8 mouse cellular contexts compared by ENCODE assay signal in the genomic region with DNA sequence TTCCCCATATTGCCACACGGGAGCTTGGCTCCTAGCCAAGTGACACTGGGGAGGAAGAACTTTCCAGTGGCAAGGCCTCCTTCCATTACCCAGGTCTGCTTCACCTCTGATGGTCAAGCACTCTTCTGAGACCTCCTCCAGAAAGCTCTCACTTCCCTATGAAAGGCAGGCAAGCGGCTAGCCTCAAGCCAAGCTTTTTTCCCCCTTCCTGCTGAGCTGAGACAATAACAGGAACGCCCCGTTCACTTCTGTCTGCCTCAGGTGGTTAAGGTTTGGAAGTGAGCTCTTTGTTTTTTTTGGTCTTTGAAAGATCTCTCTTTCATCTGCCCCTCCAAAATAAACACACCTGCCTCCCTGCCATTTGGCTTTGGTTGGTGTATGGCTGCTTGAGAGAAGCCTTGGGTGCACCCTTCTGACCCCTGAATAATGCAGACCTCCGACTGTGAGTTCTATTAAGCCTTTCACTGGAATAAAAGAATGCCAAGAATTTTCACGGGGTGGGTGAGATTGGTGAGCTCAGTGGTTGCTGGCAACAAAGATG. TPM values are rescaled to one million over a fixed set of nuclear protein-coding genes. Genes with fewer than 3 reads are reported as not detected.
DNase-seq lines count a peak whose midpoint lies in the region; ATAC-seq and TF ChIP-seq lines count a peak whose summit lies in the region.

TSS of gene Pef1 (plus strand) at position 448 of the 541 bp plus-strand sequence.

- peaks cover 1% of the 10 kb centered on the region; the same call in 1 of the 2 replicates for H3K4me1 ChIP-seq in heart, adult 2 months (ENCODE audit: control insufficient read depth, insufficient read depth, low read length)
- peaks cover 20% of the 10 kb centered on the region for H3K4me1 ChIP-seq in intestine, embryonic 15.5 days (replicated peaks)
- peaks cover 30% of the 10 kb centered on the region for H3K4me1 ChIP-seq in lung, embryonic 16.5 days (replicated peaks; ENCODE audit: control insufficient read depth, insufficient read depth, low read length)
- H3K4me1 ChIP-seq in stomach, postnatal 0 days (replicated peaks; ENCODE audit: control insufficient read depth, insufficient read depth), result peaks cover 9% of the 10 kb centered on the region

- 21% methylated on average over 6 of the region's 6 CpGs for whole genome bisulfite sequencing in heart, adult 2 months
- WGBS in intestine, embryonic 15.5 days, result 12% methylated on average over 6 of the region's 6 CpGs
- 8% methylated on average over 6 of the region's 6 CpGs for WGBS in lung, embryonic 16.5 days
- WGBS in stomach, postnatal 0 days, result 9% methylated on average over 6 of the region's 6 CpGs

- no peak for TF ChIP-seq EP300 in heart, adult 2 months (IDR thresholded peaks at IDR 0.05; ENCODE audit: insufficient read depth, low read depth, low read length)
- no peak for TF ChIP-seq EP300 in stomach, postnatal 0 days (optimal IDR thresholded peaks at IDR 0.05)

- no peaks in the 10 kb centered on the region for H3K27me3 ChIP-seq in heart, adult 2 months (ENCODE audit: control insufficient read depth, insufficient read depth, low read length)
- H3K27me3 ChIP-seq in intestine, embryonic 15.5 days (replicated peaks), result no peaks in the 10 kb centered on the region
- H3K27me3 ChIP-seq in lung, embryonic 16.5 days (ENCODE audit: control insufficient read depth, insufficient read depth, low read depth, low read length), result no peaks in the 10 kb centered on the region
- no peaks in the 10 kb centered on the region for H3K27me3 ChIP-seq in stomach, postnatal 0 days (ENCODE audit: control insufficient read depth, insufficient read depth, low read length)

- no peak within 1 kb of the TSS for H3K27ac ChIP-seq in heart, adult 2 months
- H3K27ac ChIP-seq in intestine, embryonic 15.5 days, result peak within 1 kb of the TSS; percentile 60
- H3K27ac ChIP-seq in lung, embryonic 16.5 days (ENCODE audit: low read length), result peak within 1 kb of the TSS; percentile 71
- H3K27ac ChIP-seq in stomach, postnatal 0 days (replicated peaks), result 0 out of 2 replicates have a peak within 1 kb of the TSS, but pooled peaks have one; percentile 49

- no peak within 1 kb of the TSS for H3K9ac ChIP-seq in heart, adult 2 months (ENCODE audit: low read depth, low read length)
- H3K9ac ChIP-seq in intestine, embryonic 15.5 days, result no peak within 1 kb of the TSS
- H3K9ac ChIP-seq in lung, embryonic 16.5 days (ENCODE audit: low read length), result no peak within 1 kb of the TSS
- no peak within 1 kb of the TSS for H3K9ac ChIP-seq in stomach, postnatal 0 days (ENCODE audit: low read length)

- intact Hi-C loops in heart, adult 2 months (cut with DNase I), result no loop called here
- intact Hi-C loops in gastrocnemius, postnatal 14 days (cut with DNase I; ENCODE audit: low total_unique reads), result no loop called here

- no peaks in the 10 kb centered on the region for H3K9me3 ChIP-seq in intestine, embryonic 15.5 days
- no peaks in the 10 kb centered on the region for H3K9me3 ChIP-seq in lung, embryonic 16.5 days (ENCODE audit: control insufficient read depth, low read length)
- H3K9me3 ChIP-seq in stomach, postnatal 0 days (ENCODE audit: control insufficient read depth, low read length), result no peaks in the 10 kb centered on the region

- no peak for ATAC-seq in intestine, embryonic 15.5 days
- ATAC-seq in lung, embryonic 16.5 days (ENCODE audit: low read depth), result peak; percentile 41
- 0 out of 2 replicates have a peak, but pooled peaks have one; percentile 9 for ATAC-seq in stomach, postnatal 0 days (ENCODE audit: low FRiP score, low TSS enrichment)
- no peak for ATAC-seq in cerebellum, adult (ENCODE audit: insufficient number of reproducible peaks, low FRiP score, low TSS enrichment)

- TF ChIP-seq POLR2A in heart, adult 2 months (IDR thresholded peaks at IDR 0.05; ENCODE audit: insufficient read depth, low read depth, low read length), result no peak

- no peaks in the 10 kb centered on the region for H3K36me3 ChIP-seq in heart, adult 2 months (ENCODE audit: control insufficient read depth, insufficient read depth, low read length)
- no peaks in the 10 kb centered on the region for H3K36me3 ChIP-seq in intestine, embryonic 15.5 days
- H3K36me3 ChIP-seq in lung, embryonic 16.5 days (ENCODE audit: control insufficient read depth, insufficient read depth, low read length), result no peaks in the 10 kb centered on the region
- H3K36me3 ChIP-seq in stomach, postnatal 0 days (ENCODE audit: control insufficient read depth, insufficient read depth, low read length), result no peaks in the 10 kb centered on the region

- H3K4me3 ChIP-seq in heart, adult 2 months, result no peak within 1 kb of the TSS
- no peak within 1 kb of the TSS for H3K4me3 ChIP-seq in intestine, embryonic 15.5 days (replicated peaks)
- no peak within 1 kb of the TSS for H3K4me3 ChIP-seq in lung, embryonic 16.5 days (ENCODE audit: low read length)
- no peak within 1 kb of the TSS for H3K4me3 ChIP-seq in stomach, postnatal 0 days (ENCODE audit: low read depth, low read length)

- DNase-seq in heart, adult 2 months, result no peak
- DNase-seq in heart, adult 9 months (ENCODE audit: low spot score in 2 of 2), result no peak
- DNase-seq in adrenal gland, postnatal 14 days, result no peak
- no peak for DNase-seq in gastrocnemius, postnatal 14 days
- DNase-seq in stomach, postnatal 0 days (ENCODE audit: low spot score), result peak; percentile 43

- TF ChIP-seq CTCF in heart, adult 2 months (IDR thresholded peaks at IDR 0.05), result no peak
- no peak for TF ChIP-seq CTCF in stomach, postnatal 0 days (IDR thresholded peaks at IDR 0.05; ENCODE audit: low read depth)

- H3K79me2 ChIP-seq in heart, adult 2 months (replicated peaks; ENCODE audit: control insufficient read depth, insufficient read depth, low read length), result no peaks in the 10 kb centered on the region

- no peak within 1 kb of the TSS for H3K4me2 ChIP-seq in intestine, embryonic 15.5 days (replicated peaks)
- no peak within 1 kb of the TSS; the same call in 1 of the 2 replicates for H3K4me2 ChIP-seq in lung, embryonic 16.5 days (ENCODE audit: low read depth, low read length)
- no peak within 1 kb of the TSS for H3K4me2 ChIP-seq in stomach, postnatal 0 days (replicated peaks; ENCODE audit: low read depth)

RNA-seq across cellular contexts. Expression of gene Pef1, which starts in this region (rescaled TPM):
- 10 to 100 TPM; 31.4 to 38.0 TPM for total RNA-seq in heart, adult 2 months (2021)
- polyA plus RNA-seq in heart, adult 2 months (2012; rRNA removed), result 59.3 and 63.7 TPM in 2 replicates
- total RNA-seq in adrenal gland, postnatal 14 days (2021), result 55.1 and 56.9 TPM in 2 replicates
- 10 to 100 TPM; 27.6 to 30.8 TPM for total RNA-seq in gastrocnemius, postnatal 14 days (2021)
- 67.0 and 76.6 TPM in 2 replicates for polyA plus RNA-seq in intestine, embryonic 15.5 days (2015; fragmentation: Nextera tagmentation; extraction: Ambion mirVana)
- polyA plus RNA-seq in lung, embryonic 16.5 days (2015; fragmentation: Nextera tagmentation; extraction: Ambion mirVana), result 77.9 and 81.2 TPM in 2 replicates
- 63.7 and 64.7 TPM in 2 replicates for polyA plus RNA-seq in stomach, postnatal 0 days (2015; fragmentation: Nextera tagmentation; extraction: Ambion mirVana)

Comparison
In these comparisons a context has a peak if more than half of its experiments do, and no peak if none do; other contexts are left out.
1. ATAC-seq: peak in lung, embryonic 16.5 days (single experiment) and stomach, postnatal 0 days (single experiment); none in intestine, embryonic 15.5 days (single experiment) and cerebellum, adult (single experiment).